Mouse (Mus musculus) heart, adult 2 months (tissue): Measurements from ENCODE around the gene Rfwd3. TPM values are rescaled to one million over a fixed set of nuclear protein-coding genes. Genes with fewer than 3 reads are reported as not detected.
"Not testable (repeated sequence)": the region's sequence is repeated elsewhere in the genome, so short reads cannot be mapped to it uniquely, and the experiment has no call there.

Source experiments
- DNase-seq, 2 experiments: peaks; one replicate each; pipeline ENCODE4 v3.0.0; 2021
- H3K27ac ChIP-seq: fragments of 200-600 bp; 2 replicates; pipeline ENCODE4 v1.8.1; 2022
- H3K27me3 ChIP-seq: fragments of 200-500 bp; 2 replicates; pipeline ENCODE4 v1.6.1; 2012; ENCODE audit warnings: mild to moderate bottlenecking, low read length, inconsistent platforms, mixed read lengths; ENCODE audit not compliant: control insufficient read depth, insufficient read depth
- H3K36me3 ChIP-seq: fragments of 200-500 bp; 2 replicates; pipeline ENCODE4 v1.6.1; 2012; ENCODE audit warnings: low read length, inconsistent platforms; ENCODE audit not compliant: control insufficient read depth, insufficient read depth
- H3K4me1 ChIP-seq: fragments of 200-500 bp; 2 replicates; pipeline ENCODE4 v1.6.1; 2011; ENCODE audit warnings: low read length; ENCODE audit not compliant: control insufficient read depth, insufficient read depth
- H3K4me3 ChIP-seq: fragments of 200-600 bp; 2 replicates; pipeline ENCODE4 v1.8.1; 2022
- H3K79me2 ChIP-seq: fragments of 200-500 bp; replicated peaks from 2 replicates; pipeline ENCODE4 v1.6.1; 2012; ENCODE audit warnings: mild to moderate bottlenecking, inconsistent platforms, low read length, moderate library complexity, mixed read lengths; ENCODE audit not compliant: control insufficient read depth, insufficient read depth
- H3K9ac ChIP-seq: fragments of 200-500 bp; 2 replicates; pipeline ENCODE4 v1.6.1; 2012; ENCODE audit warnings: low read depth, mild to moderate bottlenecking, control low read depth, inconsistent platforms, low read length, mixed read lengths
- CTCF ChIP-seq: fragments of 200-600 bp; IDR thresholded peaks from 2 replicates; pipeline ENCODE4 v1.8.1; 2022; ENCODE audit warnings: antibody characterized with exemption, mild to moderate bottlenecking, moderate library complexity
- EP300 ChIP-seq: fragments of 200-500 bp; IDR thresholded peaks from 2 replicates; pipeline ENCODE4 v1.6.1; 2011; ENCODE audit warnings: low read depth, low read length, control low read depth; ENCODE audit not compliant: insufficient read depth
- POLR2A ChIP-seq: fragments of 200-500 bp; IDR thresholded peaks from 2 replicates; pipeline ENCODE4 v1.6.1; 2011; ENCODE audit warnings: mild to moderate bottlenecking, low read depth, low read length, control low read depth; ENCODE audit not compliant: insufficient read depth
- WGBS: fragments of 180-500 bp; shearing (Covaris S2); methylation state at CpG from one replicate; pipeline ENCODE4 v1.1.7; 2018; 5-methylcytosine and 5-hydroxymethylcytosine counted together
- intact Hi-C: fragments of 180-260 bp; cut with DNase I; formaldehyde crosslinking; loops from one replicate; pipeline ENCODE4 v1.15.1; 2025
- polyA plus RNA-seq: library from polyadenylated mRNA; depleted of rRNA; stranded (reverse); fragments of >200 nt; gene quantifications from 2 replicates; pipeline ENCODE4 v1.2.3, GENCODE M21; 2012
- total RNA-seq, 2 experiments: library from RNA; stranded (reverse); gene quantifications; 2 replicates each; pipeline ENCODE4 v1.2.3; 2021

Gene Rfwd3
- total and polyA plus RNA-seq, 3 experiments = 9.4 to 19.0 (median 14.2) TPM

- 82% methylated on average over 1 of the region's 1 CpGs for WGBS
- TF ChIP-seq EP300 (no peak), POLR2A (no peak), CTCF (no peak)
- intact Hi-C loops = loop anchor here (2.0 kb wide), 1 partner anchor 39 kb away; the partner anchor contains the start of gene Glg1
- Histone ChIP-seq H3K4me3 (no peak overlapping the region), H3K36me3 (peaks cover 19% of the 10 kb centered on the region), H3K9ac (no peak overlapping the region), H3K79me2 (0 out of 2 replicates have a peak, but pooled peaks cover 2% of the 10 kb centered on the region), H3K27ac (no peak overlapping the region), H3K4me1 (no peaks in the 10 kb centered on the region), H3K27me3 (no peaks in the 10 kb centered on the region)
- no peak for DNase-seq
Observed at GRCm38 (mm10) chr8:111298011-111298410, 2.0 kb downstream of the Rfwd3 start.

DNA sequence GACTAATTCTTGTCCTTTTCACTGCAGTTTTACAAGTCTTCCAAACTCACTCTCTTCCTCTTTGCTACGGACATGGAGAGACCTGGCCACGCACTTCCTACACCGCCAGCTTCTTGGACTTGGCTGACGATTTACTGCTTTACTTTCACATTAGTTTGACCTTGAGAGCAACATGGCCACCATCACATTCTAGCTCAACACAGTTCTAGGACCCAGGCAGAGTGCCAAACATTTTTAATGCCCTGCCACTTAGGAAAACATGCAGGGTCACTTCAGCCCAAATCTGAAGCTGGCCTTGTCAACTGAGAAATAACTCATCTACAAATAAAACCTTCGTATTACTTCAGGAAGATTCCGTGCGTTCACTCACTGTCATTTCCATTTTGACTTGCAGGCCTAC, 8.3 kb downstream of the Rfwd3 start:
- Histone ChIP-seq H3K27me3 (no peaks in the 10 kb centered on the region), H3K4me1 (no peaks in the 10 kb centered on the region), H3K36me3 (peaks cover 19% of the 10 kb centered on the region), H3K79me2 (no peaks in the 10 kb centered on the region), H3K27ac (peak overlapping the region; percentile 66), H3K4me3 (no peak overlapping the region), H3K9ac (no peak overlapping the region)
- 56% methylated on average over 7 of the region's 7 CpGs for WGBS
- TF ChIP-seq POLR2A = no peak
- no peak for TF ChIP-seq CTCF
- TF ChIP-seq EP300 = no peak
- peak in 1 of 2 experiments; percentile 32 for DNase-seq
- intact Hi-C loops = no loop called here

- no peak for DNase-seq
- 94% methylated on average over 7 of the region's 7 CpGs for WGBS
- H3K36me3 ChIP-seq = peaks cover 20% of the 10 kb centered on the region
- TF ChIP-seq CTCF = no peak
- TF ChIP-seq EP300 = no peak
- no peak for TF ChIP-seq POLR2A
- H3K4me1 ChIP-seq = no peaks in the 10 kb centered on the region
- no peak overlapping the region for H3K4me3 ChIP-seq
- intact Hi-C loops = no loop called here
- H3K9ac ChIP-seq = no peak overlapping the region
- no peak overlapping the region for H3K27ac ChIP-seq
- H3K27me3 ChIP-seq = no peaks in the 10 kb centered on the region
- H3K79me2 ChIP-seq = no peaks in the 10 kb centered on the region
Observed at GRCm38 (mm10) chr8:111290586-111290985, 9.4 kb downstream of the Rfwd3 start.

- H3K4me3 ChIP-seq = no peak overlapping the region
- H3K9ac ChIP-seq = no peak overlapping the region
- peak in 1 of 2 experiments; percentile 16 for DNase-seq
- intact Hi-C loops = no loop called here
- 57% methylated on average over 4 of the region's 4 CpGs for WGBS
- peak overlapping the region; percentile 28; the same call in 1 of the 2 replicates for H3K27ac ChIP-seq
- no peaks in the 10 kb centered on the region for H3K79me2 ChIP-seq
- peaks cover 20% of the 10 kb centered on the region for H3K36me3 ChIP-seq
- H3K27me3 ChIP-seq = no peaks in the 10 kb centered on the region
- H3K4me1 ChIP-seq = peaks cover 2% of the 10 kb centered on the region
- no peak for TF ChIP-seq CTCF
- TF ChIP-seq EP300 = no peak
- no peak for TF ChIP-seq POLR2A
Observed at GRCm38 (mm10) chr8:111285603-111286002, 14.4 kb downstream of the Rfwd3 start.

- no peak overlapping the region for H3K4me3 ChIP-seq
- TF ChIP-seq EP300 (no peak), CTCF (no peak), POLR2A (no peak)
- no peak overlapping the region for H3K27ac ChIP-seq
- H3K36me3 ChIP-seq = peaks cover 23% of the 10 kb centered on the region
- H3K79me2 ChIP-seq = no peaks in the 10 kb centered on the region
- H3K27me3 ChIP-seq = no peaks in the 10 kb centered on the region
- no peak overlapping the region for H3K9ac ChIP-seq
- intact Hi-C loops = no loop called here
- no peak for DNase-seq
- 90% methylated on average over 3 of the region's 3 CpGs for WGBS
- H3K4me1 ChIP-seq = peaks cover 2% of the 10 kb centered on the region
Observed at GRCm38 (mm10) chr8:111282093-111282492, 17.9 kb downstream of the Rfwd3 start.

- Histone ChIP-seq H3K9ac (no peak overlapping the region), H3K4me1 (no peaks in the 10 kb centered on the region), H3K79me2 (no peaks in the 10 kb centered on the region), H3K27me3 (no peaks in the 10 kb centered on the region), H3K36me3 (no peaks in the 10 kb centered on the region), H3K4me3 (no peak overlapping the region), H3K27ac (no peak overlapping the region)
- DNase-seq = no peak
- WGBS = 78% methylated on average over 2 of the region's 2 CpGs
- intact Hi-C loops = no loop called here
- no peak for TF ChIP-seq POLR2A
- TF ChIP-seq CTCF = peak; percentile 53
Observed at GRCm38 (mm10) chr8:111268277-111268676, 31.7 kb downstream of the Rfwd3 start.

DNA sequence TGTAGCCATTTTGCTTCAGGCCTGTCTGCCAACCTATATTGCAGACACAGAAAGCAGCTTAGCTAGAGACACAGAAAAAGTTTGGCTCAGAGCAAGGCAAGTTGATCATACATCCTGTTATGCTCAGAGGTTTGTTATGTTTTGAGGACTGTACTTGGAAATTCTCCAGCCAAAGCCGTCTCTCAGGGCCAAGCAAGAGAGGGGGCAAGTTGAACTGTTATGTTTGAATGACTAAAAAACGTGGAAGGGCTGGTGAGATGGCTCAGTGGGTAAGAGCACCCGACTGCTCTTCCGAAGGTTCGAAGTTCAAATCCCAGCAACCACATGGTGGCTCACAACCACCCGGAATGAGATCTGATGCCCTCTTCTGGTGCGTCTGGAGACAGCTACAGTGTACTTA, 33.9 kb downstream of the Rfwd3 start:
- H3K4me3 ChIP-seq, H3K9ac ChIP-seq, H3K36me3 ChIP-seq, H3K79me2 ChIP-seq, DNase-seq, H3K27me3 ChIP-seq, H3K4me1 ChIP-seq, H3K27ac ChIP-seq, intact Hi-C loops: not testable (repeated sequence)
- 69% methylated on average over 7 of the region's 7 CpGs for WGBS
